Mouse (Mus musculus): ENCODE results near the gene Mtx2. TPM values are rescaled to one million over a fixed set of nuclear protein-coding genes. Genes with fewer than 3 reads are reported as not detected.

Gene Mtx2
- polyA plus RNA-seq (2015; fragmentation: Nextera tagmentation; extraction: Ambion mirVana): 102 and 103 TPM in 2 replicates

DNA sequence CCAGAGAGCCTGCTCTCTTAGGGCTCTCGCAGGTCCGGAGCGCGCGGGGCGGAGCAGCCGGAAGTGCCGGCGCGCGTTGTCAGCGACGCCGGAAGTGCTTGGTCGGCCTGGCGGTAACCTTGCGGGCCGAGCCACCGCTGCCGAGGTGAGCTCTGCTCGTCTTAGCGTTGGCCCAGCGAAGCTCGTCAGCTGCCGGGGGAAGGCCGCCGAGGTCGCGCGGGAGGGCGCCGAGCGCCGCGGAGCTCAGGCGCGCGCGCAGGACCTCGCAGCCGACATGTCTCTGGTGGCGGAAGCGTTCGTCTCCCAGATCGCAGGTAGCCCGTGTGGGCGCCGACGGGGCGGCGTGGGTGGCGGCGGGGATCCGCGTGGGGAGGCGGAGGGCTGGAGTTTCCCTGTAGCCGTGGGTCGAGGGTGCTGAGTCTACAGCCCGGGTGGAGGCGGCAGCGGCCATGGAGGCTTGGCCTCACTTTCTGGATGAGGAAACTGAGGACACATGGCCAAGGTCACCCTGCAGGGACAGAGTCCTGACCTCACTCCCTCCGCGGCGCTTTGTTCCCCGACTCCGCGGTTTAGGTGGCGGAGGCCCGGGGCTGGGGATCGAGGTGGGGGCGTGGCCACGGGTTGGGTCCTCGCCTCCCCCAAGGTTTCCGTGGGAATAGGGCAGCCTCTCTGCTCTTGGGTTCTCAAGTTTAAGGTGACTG is at the start of gene Mtx2:
Gene Mtx2 (plus strand): TSS at position 74 of the 701 bp plus-strand sequence.
- H3K9ac ChIP-seq (ENCODE audit: low read depth, low read length): peak within 1 kb of the TSS; percentile 95
- peak within 1 kb of the TSS; percentile 86 for H3K4me3 ChIP-seq (ENCODE audit: low read length)
- H3K27me3 ChIP-seq (replicated peaks; ENCODE audit: control insufficient read depth, insufficient read depth, low read length): no peaks in the 10 kb centered on the region
- peak within 1 kb of the TSS; percentile 53 for H3K4me2 ChIP-seq (ENCODE audit: low read depth, low read length)
- H3K9me3 ChIP-seq (ENCODE audit: control insufficient read depth, low read length): no peaks in the 10 kb centered on the region
- under 1% methylated on average over 73 of the region's 74 CpGs for WGBS
- no peaks in the 10 kb centered on the region for H3K4me1 ChIP-seq (ENCODE audit: control insufficient read depth, insufficient read depth, low read length)
- peak; percentile 98 for ATAC-seq
- no peaks in the 10 kb centered on the region for H3K36me3 ChIP-seq (ENCODE audit: control insufficient read depth, insufficient read depth, low read length)
- peak within 1 kb of the TSS; percentile 93 for H3K27ac ChIP-seq (ENCODE audit: low read length)

DNA sequence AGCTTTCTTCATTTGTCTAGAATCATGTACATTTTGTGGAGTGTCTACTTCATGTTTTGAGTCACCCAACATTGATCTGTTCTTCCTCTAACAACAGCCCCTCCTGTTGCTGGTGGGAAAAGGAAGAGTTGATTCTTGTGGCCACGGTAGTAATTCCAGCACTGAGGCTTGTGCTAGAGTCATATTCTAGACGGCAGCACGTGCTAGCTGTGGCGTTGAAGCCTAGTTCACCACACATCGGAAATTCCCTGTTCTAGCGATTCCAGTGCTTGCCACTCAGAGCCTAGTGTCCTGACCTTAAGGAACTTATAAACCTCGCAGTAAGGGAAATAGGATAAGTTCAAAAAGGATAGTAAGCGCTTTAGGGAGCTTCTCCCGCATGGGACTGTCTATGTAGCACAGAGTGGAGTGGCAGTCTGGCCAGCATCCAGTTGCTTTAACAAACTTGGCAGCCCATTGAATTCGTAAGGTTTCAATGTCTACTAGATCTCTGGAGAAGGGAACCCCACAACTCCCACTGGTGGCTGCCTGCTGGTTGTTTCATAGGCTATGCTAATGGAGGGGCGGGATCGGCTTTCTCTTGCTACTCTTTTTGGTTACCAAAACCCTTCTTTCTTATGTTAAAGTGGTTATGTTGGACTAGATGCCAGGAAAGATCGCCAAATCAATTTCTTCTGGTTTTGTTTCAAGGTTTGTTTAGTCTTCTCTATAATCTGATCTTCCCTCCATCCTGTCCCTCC is 47.9 kb upstream of the Mtx2 start:
- no peak overlapping the region for H3K9ac ChIP-seq (ENCODE audit: low read depth, low read length)
- H3K4me2 ChIP-seq (ENCODE audit: low read depth, low read length): no peak overlapping the region
- H3K27ac ChIP-seq (ENCODE audit: low read length): no peak overlapping the region
- no peaks in the 10 kb centered on the region for H3K9me3 ChIP-seq (ENCODE audit: control insufficient read depth, low read length)
- ATAC-seq: no peak
- WGBS: 72% methylated on average over 13 of the region's 13 CpGs
- no peaks in the 10 kb centered on the region for H3K27me3 ChIP-seq (replicated peaks; ENCODE audit: control insufficient read depth, insufficient read depth, low read length)
- no peaks in the 10 kb centered on the region for H3K4me1 ChIP-seq (ENCODE audit: control insufficient read depth, insufficient read depth, low read length)
- no peaks in the 10 kb centered on the region for H3K36me3 ChIP-seq (ENCODE audit: control insufficient read depth, insufficient read depth, low read length)
- no peak overlapping the region for H3K4me3 ChIP-seq (ENCODE audit: low read length)

DNA sequence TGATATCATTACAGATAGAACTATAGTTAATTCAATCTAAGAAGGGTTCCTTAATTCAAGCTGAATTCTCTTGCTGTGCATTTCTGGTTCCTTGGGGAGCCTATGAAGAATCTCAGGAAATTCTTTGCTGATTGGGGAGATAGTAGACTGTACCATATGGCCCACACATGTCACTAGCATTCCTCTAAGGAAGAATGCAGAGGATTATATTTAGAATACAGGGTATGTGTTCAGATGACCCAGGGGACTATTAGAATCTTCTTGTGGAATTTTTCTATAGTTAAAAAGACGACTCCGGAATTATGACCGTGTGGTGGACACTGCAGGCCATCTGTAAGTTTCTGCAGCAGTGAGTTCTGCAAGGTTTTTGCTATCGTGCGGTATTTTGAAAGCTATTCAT is 44.2 kb upstream of the Mtx2 start:
- Histone ChIP-seq H3K4me2 (ENCODE audit: low read depth, low read length) (no peak overlapping the region), H3K4me3 (ENCODE audit: low read length) (no peak overlapping the region), H3K27ac (ENCODE audit: low read length) (no peak overlapping the region), H3K27me3 (replicated peaks; ENCODE audit: control insufficient read depth, insufficient read depth, low read length) (no peaks in the 10 kb centered on the region), H3K36me3 (ENCODE audit: control insufficient read depth, insufficient read depth, low read length) (no peaks in the 10 kb centered on the region), H3K4me1 (ENCODE audit: control insufficient read depth, insufficient read depth, low read length) (no peaks in the 10 kb centered on the region), H3K9me3 (ENCODE audit: control insufficient read depth, low read length) (no peaks in the 10 kb centered on the region), H3K9ac (ENCODE audit: low read depth, low read length) (no peak overlapping the region)
- WGBS: 75% methylated on average over 5 of the region's 5 CpGs
- no peak for ATAC-seq

DNA sequence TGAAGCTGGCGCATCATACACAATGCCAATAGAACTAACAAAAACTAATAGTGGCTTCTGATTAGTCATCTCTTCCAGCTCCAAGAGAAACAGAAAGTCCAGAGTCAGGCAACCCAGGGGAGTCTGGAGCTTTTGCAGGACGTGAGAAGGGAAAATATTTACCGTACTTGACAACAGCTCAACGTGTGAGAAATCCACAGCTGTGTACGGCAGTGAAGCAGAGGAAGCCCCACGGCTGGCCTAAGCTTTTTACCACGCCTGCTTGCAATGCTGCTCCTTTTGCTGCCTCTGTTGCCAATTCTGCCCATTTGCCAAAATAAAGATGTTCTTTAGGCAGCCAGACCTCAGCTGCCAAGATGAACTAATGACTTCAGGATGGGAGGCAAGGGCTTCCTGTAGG is 30.1 kb upstream of the Mtx2 start:
- no peak overlapping the region for H3K9ac ChIP-seq (ENCODE audit: low read depth, low read length)
- no peak overlapping the region for H3K27ac ChIP-seq (ENCODE audit: low read length)
- no peaks in the 10 kb centered on the region for H3K27me3 ChIP-seq (replicated peaks; ENCODE audit: control insufficient read depth, insufficient read depth, low read length)
- H3K4me1 ChIP-seq (ENCODE audit: control insufficient read depth, insufficient read depth, low read length): no peaks in the 10 kb centered on the region
- no peaks in the 10 kb centered on the region for H3K9me3 ChIP-seq (ENCODE audit: control insufficient read depth, low read length)
- no peak for ATAC-seq
- no peak overlapping the region for H3K4me2 ChIP-seq (ENCODE audit: low read depth, low read length)
- no peak overlapping the region for H3K4me3 ChIP-seq (ENCODE audit: low read length)
- WGBS: 35% methylated on average over 7 of the region's 7 CpGs
- no peaks in the 10 kb centered on the region for H3K36me3 ChIP-seq (ENCODE audit: control insufficient read depth, insufficient read depth, low read length)

DNA sequence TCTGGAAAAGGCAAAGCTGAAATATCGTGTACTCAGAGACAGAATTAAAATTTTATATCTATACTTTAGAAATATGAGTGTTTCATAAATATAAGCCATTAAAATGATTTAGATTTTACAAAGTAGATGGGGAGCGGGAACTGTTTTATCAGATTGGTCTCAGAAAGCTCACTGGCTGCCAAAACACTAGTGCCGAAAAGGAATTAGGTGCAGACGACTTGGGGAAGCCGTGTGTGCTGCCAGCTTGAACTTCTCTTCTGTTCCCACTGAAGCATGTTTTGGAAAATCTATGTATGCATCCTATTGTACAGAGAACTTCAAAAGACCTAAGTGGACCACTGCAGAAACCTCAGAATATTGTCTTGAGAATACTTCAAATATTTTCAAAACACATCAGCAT is 17.2 kb upstream of the Mtx2 start:
- Histone ChIP-seq H3K9me3 (ENCODE audit: control insufficient read depth, low read length) (no peaks in the 10 kb centered on the region), H3K4me3 (ENCODE audit: low read length) (no peak overlapping the region), H3K4me1 (ENCODE audit: control insufficient read depth, insufficient read depth, low read length) (no peaks in the 10 kb centered on the region), H3K27me3 (replicated peaks; ENCODE audit: control insufficient read depth, insufficient read depth, low read length) (no peaks in the 10 kb centered on the region), H3K9ac (ENCODE audit: low read depth, low read length) (no peak overlapping the region), H3K27ac (ENCODE audit: low read length) (no peak overlapping the region), H3K4me2 (ENCODE audit: low read depth, low read length) (no peak overlapping the region), H3K36me3 (ENCODE audit: control insufficient read depth, insufficient read depth, low read length) (no peaks in the 10 kb centered on the region)
- ATAC-seq: no peak
- 72% methylated on average over 5 of the region's 5 CpGs for WGBS

DNA sequence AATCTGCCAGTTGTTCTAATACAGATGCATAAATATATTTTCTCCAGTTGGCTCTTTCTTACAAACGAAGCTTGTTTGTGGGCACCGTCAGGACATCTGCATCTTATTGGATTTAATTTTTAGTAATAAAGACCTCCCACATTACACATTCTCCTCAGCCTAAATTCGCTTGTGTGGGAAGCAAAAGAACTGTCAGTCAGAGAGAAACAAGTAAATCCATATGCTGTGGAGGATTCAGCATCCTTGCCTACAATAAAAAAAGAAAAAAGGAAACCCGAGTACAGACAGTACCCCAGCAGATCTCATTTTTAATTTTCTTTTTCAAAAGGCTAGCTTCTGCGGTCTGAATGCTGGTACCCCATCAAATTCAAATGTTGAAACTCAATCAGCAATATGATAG is 2.9 kb upstream of the Mtx2 start:
- H3K36me3 ChIP-seq (ENCODE audit: control insufficient read depth, insufficient read depth, low read length): no peaks in the 10 kb centered on the region
- no peaks in the 10 kb centered on the region for H3K9me3 ChIP-seq (ENCODE audit: control insufficient read depth, low read length)
- no peak overlapping the region for H3K9ac ChIP-seq (ENCODE audit: low read depth, low read length)
- H3K4me2 ChIP-seq (ENCODE audit: low read depth, low read length): no peak overlapping the region
- no peak overlapping the region for H3K4me3 ChIP-seq (ENCODE audit: low read length)
- ATAC-seq: no peak
- 80% methylated on average over 5 of the region's 5 CpGs for WGBS
- H3K27ac ChIP-seq (ENCODE audit: low read length): no peak overlapping the region
- H3K4me1 ChIP-seq (ENCODE audit: control insufficient read depth, insufficient read depth, low read length): no peaks in the 10 kb centered on the region
- no peaks in the 10 kb centered on the region for H3K27me3 ChIP-seq (replicated peaks; ENCODE audit: control insufficient read depth, insufficient read depth, low read length)

DNA sequence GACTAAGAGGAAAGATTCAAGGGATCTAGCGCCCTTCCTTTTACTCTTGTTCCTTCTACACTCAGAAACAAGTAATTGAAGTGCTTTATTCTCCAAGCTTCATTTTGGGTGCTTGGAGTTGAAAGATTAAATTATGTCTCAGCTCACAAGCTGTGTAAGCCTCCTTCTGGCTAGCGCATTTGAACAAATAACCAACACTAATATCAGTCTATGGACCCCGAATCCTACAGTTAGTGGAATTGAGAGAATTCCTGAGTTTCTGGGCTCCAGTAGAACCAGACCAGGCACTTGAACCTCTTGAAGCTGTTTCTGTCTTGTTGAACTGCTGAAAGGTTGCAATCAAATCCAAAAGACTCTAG is 253 bp upstream of the Mtx2 start:
- Histone ChIP-seq H3K9me3 (ENCODE audit: control insufficient read depth, low read length) (no peaks in the 10 kb centered on the region), H3K4me1 (ENCODE audit: control insufficient read depth, insufficient read depth, low read length) (no peaks in the 10 kb centered on the region), H3K4me2 (ENCODE audit: low read depth, low read length) (peak overlapping the region; percentile 53), H3K36me3 (ENCODE audit: control insufficient read depth, insufficient read depth, low read length) (no peaks in the 10 kb centered on the region), H3K9ac (ENCODE audit: low read depth, low read length) (peak overlapping the region; percentile 95), H3K4me3 (ENCODE audit: low read length) (peak overlapping the region; percentile 86), H3K27me3 (replicated peaks; ENCODE audit: control insufficient read depth, insufficient read depth, low read length) (no peaks in the 10 kb centered on the region), H3K27ac (ENCODE audit: low read length) (peak overlapping the region; percentile 93)
- WGBS: 71% methylated on average over 3 of the region's 3 CpGs
- ATAC-seq: peak; percentile 57

DNA sequence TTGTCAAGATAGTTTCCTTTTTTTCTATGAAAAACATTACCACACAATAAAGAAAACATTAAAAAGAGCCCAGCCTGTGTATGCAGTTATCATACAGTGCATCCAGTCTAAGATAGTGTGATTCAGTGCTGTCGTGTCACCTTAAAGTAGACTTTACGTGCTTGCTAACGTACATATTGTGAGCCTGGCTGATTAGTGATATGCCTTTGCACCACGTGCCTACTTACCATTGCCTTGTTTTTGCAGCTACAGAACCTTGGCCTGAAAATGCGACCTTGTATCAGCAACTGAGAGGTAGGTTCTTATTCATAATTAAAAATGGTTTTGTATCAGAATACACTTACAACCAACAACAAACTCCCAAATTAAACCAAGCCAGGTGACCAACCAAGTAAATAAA is 21.4 kb downstream of the Mtx2 start:
- H3K9ac ChIP-seq (ENCODE audit: low read depth, low read length): no peak overlapping the region
- no peak overlapping the region for H3K4me3 ChIP-seq (ENCODE audit: low read length)
- H3K27ac ChIP-seq (ENCODE audit: low read length): no peak overlapping the region
- H3K27me3 ChIP-seq (replicated peaks; ENCODE audit: control insufficient read depth, insufficient read depth, low read length): no peaks in the 10 kb centered on the region
- WGBS: 74% methylated on average over 5 of the region's 5 CpGs
- H3K4me1 ChIP-seq (ENCODE audit: control insufficient read depth, insufficient read depth, low read length): peaks cover 5% of the 10 kb centered on the region; the same call in 1 of the 2 replicates
- H3K9me3 ChIP-seq (ENCODE audit: control insufficient read depth, low read length): no peaks in the 10 kb centered on the region
- no peak overlapping the region for H3K4me2 ChIP-seq (ENCODE audit: low read depth, low read length)
- H3K36me3 ChIP-seq (ENCODE audit: control insufficient read depth, insufficient read depth, low read length): no peaks in the 10 kb centered on the region
- no peak for ATAC-seq

DNA sequence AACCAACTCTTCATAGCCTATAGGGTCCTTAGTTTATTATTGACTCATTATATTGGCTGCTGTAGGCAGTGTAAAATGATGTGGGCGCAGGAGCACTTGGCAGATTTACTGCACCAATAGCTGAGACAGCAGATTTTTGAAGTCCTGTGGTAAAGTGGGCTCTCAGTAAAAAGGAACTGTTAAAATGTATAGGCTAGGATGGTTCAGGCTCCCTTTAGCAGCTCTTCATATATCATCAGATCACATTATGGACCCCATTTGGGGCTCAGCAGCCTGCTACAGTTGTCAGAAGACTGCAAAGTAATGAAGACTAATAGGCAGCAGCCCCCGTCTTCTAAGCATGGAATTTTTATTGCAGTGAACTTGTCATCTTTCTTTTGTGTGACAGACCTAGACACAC is 21.9 kb downstream of the Mtx2 start:
- no peaks in the 10 kb centered on the region for H3K9me3 ChIP-seq (ENCODE audit: control insufficient read depth, low read length)
- no peak for ATAC-seq
- H3K4me3 ChIP-seq (ENCODE audit: low read length): no peak overlapping the region
- peaks cover 5% of the 10 kb centered on the region; the same call in 1 of the 2 replicates for H3K4me1 ChIP-seq (ENCODE audit: control insufficient read depth, insufficient read depth, low read length)
- WGBS: 45% methylated on average over 2 of the region's 2 CpGs
- H3K9ac ChIP-seq (ENCODE audit: low read depth, low read length): no peak overlapping the region
- no peaks in the 10 kb centered on the region for H3K36me3 ChIP-seq (ENCODE audit: control insufficient read depth, insufficient read depth, low read length)
- H3K4me2 ChIP-seq (ENCODE audit: low read depth, low read length): no peak overlapping the region
- no peaks in the 10 kb centered on the region for H3K27me3 ChIP-seq (replicated peaks; ENCODE audit: control insufficient read depth, insufficient read depth, low read length)
- no peak overlapping the region for H3K27ac ChIP-seq (ENCODE audit: low read length)

Measured in intestine, embryonic 16.5 days (tissue).